Mouse (Mus musculus) heart, embryonic 11.5 days (tissue): ENCODE data around the gene Mmp13. TPM values are rescaled to one million over a fixed set of nuclear protein-coding genes. Genes with fewer than 3 reads are reported as not detected.

Source experiments
- ATAC-seq: fragments of 200-750 bp; cut with Nextera tagmentation; replicated peaks from 2 replicates; pipeline ENCODE4 v1.8.0; 2017; ENCODE audit warnings: moderate library complexity; ENCODE audit not compliant: insufficient number of reproducible peaks, low FRiP score, low TSS enrichment
- H3K27ac ChIP-seq: fragments of 300-500 bp; sonication (generic); 2 replicates; pipeline ENCODE4 v1.5.1; 2014; ENCODE audit warnings: mild to moderate bottlenecking, low read depth, low read length
- H3K27me3 ChIP-seq: fragments of 300-500 bp; sonication (generic); 2 replicates; pipeline ENCODE4 v1.6.1; 2014; ENCODE audit warnings: mild to moderate bottlenecking, low read length, mixed read lengths; ENCODE audit not compliant: control insufficient read depth, insufficient read depth
- H3K36me3 ChIP-seq: fragments of 300-500 bp; sonication (generic); 2 replicates; pipeline ENCODE4 v1.6.1; 2014; ENCODE audit warnings: mild to moderate bottlenecking, low read length, moderate library complexity, mixed read lengths; ENCODE audit not compliant: control insufficient read depth, insufficient read depth
- H3K4me1 ChIP-seq: fragments of 300-500 bp; sonication (generic); 2 replicates; pipeline ENCODE4 v1.6.1; 2014; ENCODE audit warnings: low read length; ENCODE audit not compliant: control insufficient read depth, insufficient read depth
- H3K4me2 ChIP-seq: fragments of 300-500 bp; sonication (generic); 2 replicates; pipeline ENCODE4 v1.6.1; 2014; ENCODE audit warnings: mild to moderate bottlenecking, moderate library complexity
- H3K4me3 ChIP-seq: fragments of 300-500 bp; sonication (generic); 2 replicates; pipeline ENCODE4 v1.5.1; 2014; ENCODE audit warnings: low read depth, low read length
- H3K9ac ChIP-seq: fragments of 300-500 bp; sonication (generic); 2 replicates; pipeline ENCODE4 v1.6.1; 2014; ENCODE audit warnings: mild to moderate bottlenecking, low read depth, low read length, moderate library complexity
- H3K9me3 ChIP-seq: fragments of 300-500 bp; sonication (generic); replicated peaks from 2 replicates; pipeline ENCODE4 v1.6.1; 2016; ENCODE audit warnings: low read length; ENCODE audit not compliant: control insufficient read depth
- WGBS: fragments of 180-500 bp; shearing (Covaris S2); extraction: QIAGEN DNeasy Blood & Tissue Kit; methylation state at CpG from one replicate; pipeline ENCODE4 v1.1.7; 2014; ENCODE audit not compliant: insufficient replicate concordance; 5-methylcytosine and 5-hydroxymethylcytosine counted together
- polyA plus RNA-seq: library from polyadenylated mRNA; unstranded; fragments of >200 nt; fragmentation: Nextera tagmentation; extraction: Ambion mirVana; gene quantifications from 2 replicates; pipeline ENCODE4 v1.2.1, GENCODE M21; 2014

Mmp13 gene
- polyA plus RNA-seq, 1 experiment from 2014 or later = not detected

DNA sequence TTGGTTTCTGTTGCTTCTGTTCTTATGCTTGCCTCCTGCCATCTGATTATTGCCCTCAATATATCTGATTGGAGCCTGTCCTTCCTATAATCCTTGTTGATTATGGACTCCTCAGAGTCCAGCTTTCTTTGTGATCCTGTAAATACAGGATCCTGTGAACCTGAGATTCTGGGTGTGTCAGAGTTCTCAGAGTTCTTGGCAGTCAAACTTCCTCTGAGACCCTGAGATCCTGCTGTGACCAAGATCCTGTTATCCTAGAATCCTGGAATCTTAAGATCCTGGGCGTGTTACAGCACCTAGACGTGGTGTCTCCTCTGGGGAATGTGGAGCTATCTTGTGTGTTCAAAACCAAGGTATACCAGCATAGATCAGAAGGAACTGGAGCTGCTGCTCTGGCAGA lies 17.2 kb downstream of the Mmp13 start:
- Histone ChIP-seq H3K4me1 (no peaks in the 10 kb centered on the region), H3K4me3 (no peak overlapping the region), H3K4me2 (no peak overlapping the region), H3K27ac (no peak overlapping the region), H3K27me3 (no peaks in the 10 kb centered on the region), H3K36me3 (no peaks in the 10 kb centered on the region), H3K9me3 (no peaks in the 10 kb centered on the region), H3K9ac (no peak overlapping the region)
- 59% methylated on average over 2 of the region's 2 CpGs for WGBS
- no peak for ATAC-seq

DNA sequence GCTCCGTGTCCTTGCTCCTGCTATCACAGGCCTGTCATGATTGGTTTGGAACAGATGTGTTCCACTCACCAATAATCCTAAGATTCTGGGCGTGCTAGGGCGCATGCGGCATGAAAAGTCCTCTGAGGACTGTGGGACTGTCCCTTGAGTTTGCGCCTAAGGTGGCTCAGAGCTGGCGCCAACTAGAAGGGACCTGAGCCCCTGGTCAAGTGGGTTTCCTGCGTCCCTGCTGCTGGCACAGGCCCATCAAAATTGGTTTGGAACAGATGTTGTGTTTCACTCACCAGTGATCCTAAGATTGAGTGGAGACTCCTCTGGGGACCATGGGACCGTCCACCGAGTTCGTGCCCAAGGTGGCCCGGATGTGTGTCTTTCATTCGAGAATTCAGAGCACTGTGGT lies 17.6 kb downstream of the Mmp13 start:
- H3K27me3 ChIP-seq = no peaks in the 10 kb centered on the region
- H3K27ac ChIP-seq = no peak overlapping the region
- no peaks in the 10 kb centered on the region for H3K9me3 ChIP-seq
- H3K9ac ChIP-seq = no peak overlapping the region
- H3K4me2 ChIP-seq = no peak overlapping the region
- no peak for ATAC-seq
- no peaks in the 10 kb centered on the region for H3K4me1 ChIP-seq
- no peaks in the 10 kb centered on the region for H3K36me3 ChIP-seq
- 78% methylated on average over 12 of the region's 12 CpGs for WGBS
- H3K4me3 ChIP-seq = no peak overlapping the region

DNA sequence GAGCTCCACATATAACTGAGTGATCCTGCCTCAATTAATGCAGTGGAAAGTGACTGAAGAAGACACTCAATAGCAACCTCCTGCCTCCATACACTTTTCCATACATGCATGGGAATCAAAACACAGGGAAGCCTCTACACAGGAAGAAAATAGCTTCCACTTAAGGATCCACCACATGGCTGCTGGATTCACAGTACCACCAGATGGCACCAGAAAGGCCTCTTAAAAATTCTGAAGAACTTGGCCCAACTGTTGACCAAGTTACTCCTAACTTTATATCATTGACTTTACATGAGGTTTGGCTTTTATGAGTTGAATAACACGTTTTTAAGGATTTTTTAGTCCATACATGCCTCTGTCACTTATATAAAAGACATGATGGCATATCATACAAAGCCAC lies 19.8 kb downstream of the Mmp13 start:
- Histone ChIP-seq H3K36me3 (no peaks in the 10 kb centered on the region), H3K9me3 (no peaks in the 10 kb centered on the region), H3K9ac (no peak overlapping the region), H3K27me3 (no peaks in the 10 kb centered on the region), H3K27ac (no peak overlapping the region), H3K4me2 (no peak overlapping the region), H3K4me1 (no peaks in the 10 kb centered on the region), H3K4me3 (no peak overlapping the region)
- ATAC-seq = no peak
- WGBS = 17% methylated on average over 1 of the region's 1 CpGs

DNA sequence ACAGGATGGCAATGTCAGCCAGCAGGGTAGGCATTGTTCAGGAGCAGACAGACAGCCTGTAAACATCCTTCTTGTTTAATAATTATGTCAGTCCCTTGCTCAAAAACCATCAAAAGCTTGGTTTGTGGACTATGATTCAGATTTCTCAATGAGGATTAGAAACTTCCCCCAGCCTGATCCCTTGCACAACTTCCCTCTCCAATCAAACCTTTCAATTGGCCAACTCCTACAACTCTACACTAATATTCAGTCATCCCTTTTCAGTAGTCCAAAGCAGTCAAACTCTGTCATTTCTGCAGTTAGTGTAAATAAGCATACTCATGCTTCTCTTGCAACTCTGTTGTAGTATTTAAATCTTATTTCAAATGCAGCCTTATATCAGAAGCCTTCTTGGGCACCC lies 59.5 kb downstream of the Mmp13 start:
- Histone ChIP-seq H3K27ac (no peak overlapping the region), H3K4me3 (no peak overlapping the region), H3K9me3 (no peaks in the 10 kb centered on the region), H3K4me2 (no peak overlapping the region), H3K4me1 (no peaks in the 10 kb centered on the region), H3K36me3 (no peaks in the 10 kb centered on the region), H3K27me3 (no peaks in the 10 kb centered on the region), H3K9ac (no peak overlapping the region)
- no peak for ATAC-seq

Other genes starting within 250 kb of the Mmp13 start
- 7.1 and 7.5 TPM in 2 replicates for gene Dync2h1, start 88.1 kb upstream of the Mmp13 start, polyA plus RNA-seq
- gene Dcun1d5, start 88.0 kb upstream of the Mmp13 start, polyA plus RNA-seq = 94.1 and 97.6 TPM in 2 replicates
- not detected in 2 replicates for gene Mmp12, start 71.9 kb downstream of the Mmp13 start, polyA plus RNA-seq
- gene Mmp1b, start 115.5 kb downstream of the Mmp13 start, polyA plus RNA-seq = not detected in 2 replicates
- not detected in 2 replicates for gene Mmp3, start 173.3 kb downstream of the Mmp13 start, polyA plus RNA-seq
- not detected in 2 replicates for gene Mmp10, start 229.8 kb downstream of the Mmp13 start, polyA plus RNA-seq